Mouse (Mus musculus): ENCODE data around the gene Nrarp.

GRCm38 (mm10) chr2:25171101-25171768 lies 9.3 kb upstream of the Nrarp start:
- no peak for TF ChIP-seq POLR2A (IDR thresholded peaks at IDR 0.05; ENCODE audit: borderline replicate concordance, extremely low read depth, insufficient read depth, insufficient read length, poor library complexity, severe bottlenecking)
- no peak for TF ChIP-seq CTCF (IDR thresholded peaks at IDR 0.05; ENCODE audit: borderline replicate concordance, extremely low read depth, insufficient read depth, insufficient read length)
